Mouse (Mus musculus) urinary bladder, postnatal 10 days (tissue): ENCODE results near the gene Polr3h.

Experiments used
- DNase-seq: peaks from one replicate; pipeline ENCODE4 v3.0.0; 2022; ENCODE audit warnings: low spot score

Gene Polr3h

DNA sequence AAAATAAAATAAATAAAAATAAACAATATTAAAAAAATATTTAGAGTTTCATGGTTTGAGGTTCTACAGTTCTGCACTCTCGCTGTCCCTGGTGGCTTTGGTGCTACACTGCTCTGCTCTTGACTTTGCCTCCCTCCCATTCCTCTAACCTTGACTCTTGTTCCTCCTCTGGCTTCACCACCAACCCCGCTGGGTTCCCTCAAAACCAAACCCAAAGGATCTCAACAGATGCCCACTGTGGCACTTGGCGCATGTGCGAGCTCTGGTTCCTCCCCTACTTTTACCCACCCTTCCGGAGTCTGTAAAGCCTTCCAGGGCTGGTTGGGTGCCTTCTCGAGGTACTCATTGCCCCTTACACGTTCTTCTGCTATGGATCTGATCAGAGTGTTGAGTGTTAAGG, 83.8 kb downstream of the Polr3h start:
- DNase-seq, result no peak

DNA sequence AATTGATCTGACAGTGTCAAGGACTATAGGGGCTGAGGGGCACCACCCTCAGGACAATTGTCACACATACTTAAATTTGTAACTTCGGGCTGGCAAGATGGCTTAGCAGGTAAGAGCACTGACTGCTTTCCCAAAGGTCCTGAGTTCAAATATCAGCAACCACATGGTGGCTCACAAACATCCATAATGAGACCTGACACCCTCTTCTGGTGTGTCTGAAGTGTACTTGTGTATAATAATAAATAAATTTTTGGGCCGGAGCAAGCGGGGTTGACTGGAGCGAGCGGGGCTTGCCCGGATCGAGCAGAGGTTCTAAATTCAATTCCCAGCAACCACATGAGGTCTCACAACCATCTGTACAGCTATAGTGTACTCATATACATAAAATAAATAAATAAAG, 85.7 kb downstream of the Polr3h start:
- no peak for DNase-seq

DNA sequence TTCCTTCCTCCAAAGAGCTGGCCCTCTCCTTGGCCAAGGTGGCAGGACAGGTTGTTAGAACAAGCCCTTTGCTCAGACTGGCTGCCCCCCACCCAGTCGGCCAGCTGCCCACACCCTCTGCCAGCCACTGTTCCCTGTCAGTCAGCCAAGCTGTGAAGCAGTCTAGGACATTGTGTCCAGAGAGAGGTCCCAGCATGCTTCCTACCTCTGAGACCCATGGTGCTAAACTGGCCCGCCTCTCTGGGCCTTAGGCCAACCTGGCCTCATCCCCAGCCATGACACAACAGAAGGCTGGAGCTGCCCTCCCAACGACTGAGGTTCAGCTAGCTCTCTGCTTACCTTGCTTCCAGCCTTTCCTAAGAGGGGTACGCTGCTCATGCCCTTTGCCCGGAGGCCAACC, 86.4 kb downstream of the Polr3h start:
- DNase-seq, result no peak

DNA sequence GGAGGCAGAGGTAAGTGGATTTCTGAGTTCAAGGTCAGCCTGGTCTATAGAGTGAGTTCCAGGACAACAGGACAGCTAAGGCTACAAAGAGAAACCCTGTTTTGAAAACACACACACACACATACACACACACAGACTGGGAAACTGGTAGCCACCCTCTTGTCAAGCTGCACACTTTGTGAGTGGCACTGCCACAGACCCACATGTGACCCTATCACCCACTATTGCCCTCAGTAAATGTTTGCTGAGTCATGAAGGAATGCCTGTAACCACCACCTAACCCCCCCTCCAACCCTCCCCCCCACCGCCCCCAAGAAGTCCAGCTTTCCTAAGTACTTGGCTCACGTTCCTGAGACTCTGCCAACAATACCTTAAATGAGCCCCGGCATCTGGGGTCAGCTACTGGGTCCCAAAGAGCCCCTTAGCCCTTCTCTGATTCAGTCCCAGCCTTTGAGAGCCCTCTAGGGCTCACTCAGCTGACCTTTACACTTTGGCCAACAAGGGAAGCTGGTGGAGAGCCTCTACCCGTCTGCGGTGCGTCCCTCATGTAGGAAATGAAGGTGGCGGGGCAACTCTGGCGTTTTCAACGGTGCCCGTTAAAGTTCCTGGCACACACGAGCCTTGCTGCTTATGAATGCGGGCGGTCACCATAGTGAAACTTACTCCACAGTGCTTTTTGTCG, 87.3 kb downstream of the Polr3h start:
- DNase-seq, result no peak
